Mouse (Mus musculus) lung, adult 18-20 months (tissue): ENCODE measurements around the gene Trio.
A peak's percentile ranks its signal among the peaks of the same experiment; 100 is the strongest.

Experiments used
- DNase-seq, 2 experiments: peaks; one replicate each; pipeline ENCODE4 v3.0.0; 2022; ENCODE audit warnings: mixed read lengths in 2 of 2

Trio gene

GRCm38 (mm10) chr15:28025447-28026166 is at the start of gene Trio:
Trio (minus strand) TSS chr15:28025848.
- peak; percentile 98 to 99 for DNase-seq

GRCm38 (mm10) chr15:28074416-28074970 is 48.8 kb upstream of the Trio start:
- no peak for DNase-seq

- no peak for DNase-seq
These were observed 46.0 kb upstream of the Trio start for GRCm38 (mm10) chr15:28071601-28072000.

- no peak for DNase-seq
These were observed 45.2 kb upstream of the Trio start for GRCm38 (mm10) chr15:28070771-28071419.

- no peak for DNase-seq
These were observed 44.6 kb upstream of the Trio start for GRCm38 (mm10) chr15:28070221-28070620.

GRCm38 (mm10) chr15:28067373-28067772 is 41.7 kb upstream of the Trio start:
- DNase-seq, result no peak

GRCm38 (mm10) chr15:28066468-28066867 is 40.8 kb upstream of the Trio start:
- no peak for DNase-seq

GRCm38 (mm10) chr15:28065572-28065971 is 39.9 kb upstream of the Trio start:
- no peak for DNase-seq

- DNase-seq, result no peak
These were observed 39.1 kb upstream of the Trio start for GRCm38 (mm10) chr15:28064733-28065088.

GRCm38 (mm10) chr15:28064081-28064732 is 38.6 kb upstream of the Trio start:
- no peak for DNase-seq

- no peak for DNase-seq
These were observed 37.8 kb upstream of the Trio start for GRCm38 (mm10) chr15:28063466-28063865.

- no peak for DNase-seq
These were observed 36.4 kb upstream of the Trio start for GRCm38 (mm10) chr15:28062016-28062415.

- no peak for DNase-seq
These were observed 35.3 kb upstream of the Trio start for GRCm38 (mm10) chr15:28060977-28061376.

- no peak for DNase-seq
These were observed 34.8 kb upstream of the Trio start for GRCm38 (mm10) chr15:28060423-28060822.

- no peak for DNase-seq
These were observed 31.9 kb upstream of the Trio start for GRCm38 (mm10) chr15:28057545-28057944.

GRCm38 (mm10) chr15:28054731-28055130 is 29.1 kb upstream of the Trio start:
- no peak for DNase-seq

GRCm38 (mm10) chr15:28054111-28054510 is 28.5 kb upstream of the Trio start:
- no peak for DNase-seq

GRCm38 (mm10) chr15:28053226-28053625 is 27.6 kb upstream of the Trio start:
- no peak for DNase-seq

- DNase-seq, result no peak
These were observed 26.2 kb upstream of the Trio start for GRCm38 (mm10) chr15:28051811-28052210.

GRCm38 (mm10) chr15:28051104-28051625 is 25.5 kb upstream of the Trio start:
- DNase-seq, result peak; percentile 3 to 6

- DNase-seq, result no peak
These were observed 22.1 kb upstream of the Trio start for GRCm38 (mm10) chr15:28047711-28048110.

GRCm38 (mm10) chr15:28041158-28041865 is 15.7 kb upstream of the Trio start:
- no peak for DNase-seq

GRCm38 (mm10) chr15:28037651-28038050 is 12.0 kb upstream of the Trio start:
- no peak for DNase-seq
